Mouse (Mus musculus): ENCODE results near the gene Atp5k. TPM values are rescaled to one million over a fixed set of nuclear protein-coding genes. Genes with fewer than 3 reads are reported as not detected.

The Atp5k gene
- total RNA-seq (2021), result 100 to 1,000 TPM; 595 to 950 TPM
- long read RNA-seq, experiment 1, transcript Atp5k-203 (3 exons, 563 nt), result minor isoform, 10 of 1,135 reads
- long read RNA-seq, experiment 1, transcript Atp5k-201 (4 exons, 371 nt), result major isoform, 1,114 of 1,135 reads
- long read RNA-seq, experiment 1, partial matches to known transcripts, result 8 of 1,135 reads
- long read RNA-seq, experiment 1, other reads (novel, unspliced or antisense), result 3 of 1,135 reads
- long read RNA-seq, experiment 2, transcript Atp5k-201 (4 exons, 371 nt), result major isoform, 1,204 of 1,223 reads
- long read RNA-seq, experiment 2, transcript Atp5k-203 (3 exons, 563 nt), result minor isoform, 11 of 1,223 reads
- long read RNA-seq, experiment 2, partial matches to known transcripts, result 8 of 1,223 reads
- long read RNA-seq, experiment 2, other reads (novel, unspliced or antisense), result 0 of 1,223 reads

- Histone ChIP-seq H3K4me3 (peak within 1 kb of the TSS; percentile 88), H3K27ac (peak within 1 kb of the TSS; percentile 94)
- intact Hi-C loops (cut with DNase I), result loop anchor here (2.0 to 5.0 kb wide), 2 partner anchors 27 to 233 kb away; partner anchors contain the start of genes Dgkq and Pcgf3
- peak; percentile 94 for TF ChIP-seq CTCF (IDR thresholded peaks at IDR 0.05)
- peak; percentile 94 for DNase-seq
Observed at GRCm38 (mm10) chr5:108433804-108434587, at the start of gene Atp5k. Gene Atp5k (minus strand): TSS chr5:108434448.

GRCm38 (mm10) chr5:108483006-108483405 is 48.8 kb upstream of the Atp5k start:
- H3K4me3 ChIP-seq, result no peak overlapping the region
- DNase-seq, result no peak
- no peak for TF ChIP-seq CTCF (IDR thresholded peaks at IDR 0.05)
- H3K27ac ChIP-seq, result no peak overlapping the region
- intact Hi-C loops (cut with DNase I), result loop anchor here (5.0 kb wide), 1 partner anchor 56 kb away; no protein-coding TSS in a partner anchor

- intact Hi-C loops (cut with DNase I), result no loop called here
- H3K27ac ChIP-seq, result no peak overlapping the region
- TF ChIP-seq CTCF (IDR thresholded peaks at IDR 0.05), result no peak
- no peak overlapping the region for H3K4me3 ChIP-seq
- no peak for DNase-seq
Observed at GRCm38 (mm10) chr5:108475977-108476376, 41.7 kb upstream of the Atp5k start.

- Histone ChIP-seq H3K27ac (no peak overlapping the region), H3K4me3 (no peak overlapping the region)
- no peak for DNase-seq
- intact Hi-C loops (cut with DNase I), result no loop called here
- TF ChIP-seq CTCF (IDR thresholded peaks at IDR 0.05), result no peak
Observed at GRCm38 (mm10) chr5:108473737-108474136, 39.5 kb upstream of the Atp5k start.

- no peak overlapping the region for H3K4me3 ChIP-seq
- no peak for DNase-seq
- TF ChIP-seq CTCF (IDR thresholded peaks at IDR 0.05), result no peak
- intact Hi-C loops (cut with DNase I), result no loop called here
- no peak overlapping the region for H3K27ac ChIP-seq
Observed at GRCm38 (mm10) chr5:108469617-108470016, 35.4 kb upstream of the Atp5k start.

GRCm38 (mm10) chr5:108466647-108467046 is 32.4 kb upstream of the Atp5k start:
- no peak overlapping the region for H3K27ac ChIP-seq
- TF ChIP-seq CTCF (IDR thresholded peaks at IDR 0.05), result no peak
- no peak overlapping the region for H3K4me3 ChIP-seq
- intact Hi-C loops (cut with DNase I), result no loop called here
- no peak for DNase-seq

- intact Hi-C loops (cut with DNase I), result no loop called here
- no peak for DNase-seq
- Histone ChIP-seq H3K4me3 (no peak overlapping the region), H3K27ac (no peak overlapping the region)
- TF ChIP-seq CTCF (IDR thresholded peaks at IDR 0.05), result no peak
Observed at GRCm38 (mm10) chr5:108465131-108465891, 31.1 kb upstream of the Atp5k start.

- no peak for TF ChIP-seq CTCF (IDR thresholded peaks at IDR 0.05)
- DNase-seq, result no peak
- peak overlapping the region; percentile 96 for H3K27ac ChIP-seq
- H3K4me3 ChIP-seq, result peak overlapping the region; percentile 98
- intact Hi-C loops (cut with DNase I), result no loop called here
Observed at GRCm38 (mm10) chr5:108462446-108462845, 28.2 kb upstream of the Atp5k start.

- no peak for TF ChIP-seq CTCF (IDR thresholded peaks at IDR 0.05)
- Histone ChIP-seq H3K27ac (peak within 1 kb of the TSS; percentile 96), H3K4me3 (peak within 1 kb of the TSS; percentile 98)
- intact Hi-C loops (cut with DNase I), result loop anchor here (2.0 kb wide), 1 partner anchor 27 kb away; the partner anchor contains the start of gene Atp5k
- peak; percentile 98 for DNase-seq
Observed at GRCm38 (mm10) chr5:108461082-108462065, 27.1 kb upstream of the Atp5k start, which contains the start of gene Pcgf3. Gene Pcgf3 (plus strand): TSS chr5:108461232.

GRCm38 (mm10) chr5:108460461-108460860 is 26.2 kb upstream of the Atp5k start:
- H3K27ac ChIP-seq, result peak overlapping the region; percentile 96
- no peak for DNase-seq
- peak overlapping the region; percentile 98 for H3K4me3 ChIP-seq
- intact Hi-C loops (cut with DNase I), result loop anchor here (2.0 kb wide), 1 partner anchor 26 kb away; the partner anchor contains the start of gene Atp5k
- TF ChIP-seq CTCF (IDR thresholded peaks at IDR 0.05), result no peak

GRCm38 (mm10) chr5:108458706-108459105 is 24.5 kb upstream of the Atp5k start:
- intact Hi-C loops (cut with DNase I), result no loop called here

More at GRCm38 (mm10) chr5:108458706-108459105, 24.5 kb upstream of the Atp5k start:
- no peak overlapping the region for H3K4me3 ChIP-seq
- H3K27ac ChIP-seq, result no peak overlapping the region
- DNase-seq, result no peak
- no peak for TF ChIP-seq CTCF (IDR thresholded peaks at IDR 0.05)

All from gastrocnemius, adult 2 months (tissue).